10 mouse cellular contexts compared by ENCODE assay signal in the genomic region with DNA sequence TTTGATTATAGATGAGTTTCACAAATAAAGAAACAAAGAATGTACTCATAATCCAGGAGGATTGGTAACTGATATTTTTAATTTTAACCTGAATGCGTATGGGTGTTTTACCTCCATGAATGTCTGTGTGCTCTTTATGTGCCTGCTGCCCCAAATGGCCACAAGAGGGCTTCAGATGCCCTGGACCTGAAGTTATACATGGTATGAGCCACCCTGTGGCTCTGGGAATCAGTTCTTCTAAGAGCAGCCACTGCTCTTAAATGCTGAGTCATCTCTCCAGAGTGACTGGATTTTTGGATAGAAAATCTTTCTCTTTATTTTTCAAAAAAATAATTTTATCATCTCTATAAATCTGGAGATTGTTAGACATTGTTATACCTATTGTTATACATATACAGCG.
DNase-seq lines count a peak whose midpoint lies in the region; ATAC-seq and TF ChIP-seq lines count a peak whose summit lies in the region.
"Had no signal": no experiment of that assay in that cellular context is flagged by ENCODE, and none has a peak within 500 bp of the region (broad histone marks: within the 10 kb centered on the region; RNA-seq: fewer than 3 reads in every experiment).

No protein-coding gene starts in this region.

- no peak overlapping the region for H3K27ac ChIP-seq in midbrain, postnatal 0 days (ENCODE audit: low read depth, low read length)
- no peak overlapping the region for H3K27ac ChIP-seq in midbrain, embryonic 10.5 days (replicated peaks)
- H3K27ac ChIP-seq: hindbrain, embryonic 15.5 days had no signal

- ATAC-seq in midbrain, postnatal 0 days (ENCODE audit: low FRiP score), result no peak

- DNase-seq in cerebellum, postnatal 10 days, result peak; percentile 24 to 26
- DNase-seq in cerebellum, adult 18-20 months, result no peak
- peak; percentile 43 for DNase-seq in midbrain, postnatal 0 days (ENCODE audit: low spot score)
- no peak for DNase-seq in midbrain, embryonic 10.5 days (ENCODE audit: low spot score)
- DNase-seq in embryo, embryonic 11 days, result peak; percentile 54
- DNase-seq in retina, embryonic 14.5 days (ENCODE audit: low spot score), result peak; percentile 44
- DNase-seq in heart, postnatal 36 days, result no peak
- no peak for DNase-seq in spleen, postnatal 4 days (ENCODE audit: low spot score in 2 of 2)
- DNase-seq: spleen, adult 18-20 months had no signal

- peak; percentile 68 for TF ChIP-seq CTCF in midbrain, postnatal 0 days (IDR thresholded peaks at IDR 0.05)

- 97% methylated on average over 2 of the region's 2 CpGs for WGBS in midbrain, postnatal 0 days
- 93% methylated on average over 2 of the region's 2 CpGs for WGBS in midbrain, embryonic 10.5 days

- intact Hi-C loops in heart, postnatal 36 days (cut with DNase I), result no loop called here

- peaks cover 10% of the 10 kb centered on the region for H3K36me3 ChIP-seq in midbrain, postnatal 0 days (ENCODE audit: insufficient read depth, low read length)
- H3K36me3 ChIP-seq in midbrain, embryonic 10.5 days, result peaks cover 52% of the 10 kb centered on the region

- H3K9me3 ChIP-seq in midbrain, postnatal 0 days (ENCODE audit: low read length), result no peaks in the 10 kb centered on the region
- H3K9me3 ChIP-seq in midbrain, embryonic 10.5 days (replicated peaks), result no peaks in the 10 kb centered on the region
- H3K9me3 ChIP-seq: hindbrain, embryonic 15.5 days had no signal

- H3K4me1 ChIP-seq in midbrain, postnatal 0 days (ENCODE audit: insufficient read depth, low read length), result no peaks in the 10 kb centered on the region
- H3K4me1 ChIP-seq in midbrain, embryonic 10.5 days, result no peaks in the 10 kb centered on the region
- H3K4me1 ChIP-seq: hindbrain, embryonic 15.5 days had no signal

- H3K27me3 ChIP-seq in midbrain, postnatal 0 days (ENCODE audit: insufficient read depth, low read length), result no peaks in the 10 kb centered on the region
- no peaks in the 10 kb centered on the region for H3K27me3 ChIP-seq in midbrain, embryonic 10.5 days (ENCODE audit: low read depth, poor library complexity, severe bottlenecking)
- H3K27me3 ChIP-seq: hindbrain, embryonic 15.5 days had no signal

- H3K4me2 ChIP-seq in midbrain, postnatal 0 days (ENCODE audit: low read depth, low read length, poor library complexity, severe bottlenecking), result no peak overlapping the region
- H3K4me2 ChIP-seq: hindbrain, embryonic 15.5 days had no signal

- no peak overlapping the region for H3K9ac ChIP-seq in midbrain, postnatal 0 days (replicated peaks; ENCODE audit: low read length, poor library complexity, severe bottlenecking)
- H3K9ac ChIP-seq: hindbrain, embryonic 15.5 days had no signal

- H3K4me3 ChIP-seq in midbrain, postnatal 0 days (ENCODE audit: low read depth, low read length), result no peak overlapping the region
- no peak overlapping the region for H3K4me3 ChIP-seq in midbrain, embryonic 10.5 days
- H3K4me3 ChIP-seq: hindbrain, embryonic 15.5 days had no signal

Comparison
In these comparisons a context has a peak if more than half of its experiments do, and no peak if none do; other contexts are left out.
1. DNase-seq: peak in cerebellum, postnatal 10 days (2 of 2), midbrain, postnatal 0 days (single experiment), embryo, embryonic 11 days (single experiment) and retina, embryonic 14.5 days (single experiment); none in cerebellum, adult 18-20 months (0 of 2), midbrain, embryonic 10.5 days (single experiment), heart, postnatal 36 days (0 of 2) and spleen, postnatal 4 days (0 of 2).